Mouse (Mus musculus) adrenal gland, postnatal 10 days (tissue): Measurements from ENCODE around the gene Taf5l. TPM values are rescaled to one million over a fixed set of nuclear protein-coding genes. Genes with fewer than 3 reads are reported as not detected.
"Not testable (repeated sequence)": the region's sequence is repeated elsewhere in the genome, so short reads cannot be mapped to it uniquely, and the experiment has no call there.

Experiments used
- DNase-seq: peaks from one replicate; pipeline ENCODE4 v3.0.0; 2021; ENCODE audit warnings: mixed read lengths
- total RNA-seq, 2 experiments: library from RNA; stranded (reverse); gene quantifications; 2 replicates each; pipeline ENCODE4 v1.2.3; 2021

Taf5l gene
- total RNA-seq, 2 experiments from 2014 or later: 26.5 to 26.8 TPM

- DNase-seq: not testable (repeated sequence)
Observed at GRCm38 (mm10) chr8:124014299-124014698, 6.9 kb downstream of the Taf5l start.

- no peak for DNase-seq
Observed at GRCm38 (mm10) chr8:124011989-124012586, 9.1 kb downstream of the Taf5l start.

DNA sequence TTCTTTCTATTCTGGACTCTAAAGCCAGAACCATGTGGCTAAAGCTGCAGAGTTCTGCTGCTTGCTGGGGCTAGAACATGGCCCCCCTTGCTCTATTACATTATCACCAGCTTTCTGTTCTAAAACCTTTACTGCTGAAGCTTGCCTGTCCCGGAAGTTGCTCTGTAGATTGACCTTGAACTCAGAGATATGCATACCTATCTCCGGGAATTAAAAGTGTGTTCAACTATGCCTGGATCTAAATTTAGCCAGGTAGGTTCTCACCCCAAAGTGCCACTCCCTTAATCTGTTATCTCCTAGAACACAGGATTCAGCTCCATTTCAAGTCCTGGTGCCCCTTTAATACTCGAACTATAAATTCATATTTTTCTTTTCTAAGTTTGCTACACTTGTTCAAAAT is 9.6 kb downstream of the Taf5l start:
- no peak for DNase-seq

- no peak for DNase-seq
Observed at GRCm38 (mm10) chr8:124007829-124008228, 13.4 kb downstream of the Taf5l start.

- no peak for DNase-seq
Observed at GRCm38 (mm10) chr8:124002546-124003108, 18.6 kb downstream of the Taf5l start.

GRCm38 (mm10) chr8:123999568-123999967 is 21.6 kb downstream of the Taf5l start:
- DNase-seq: peak; percentile 55

GRCm38 (mm10) chr8:123993997-123994396 is 27.2 kb downstream of the Taf5l start:
- DNase-seq: no peak

DNA sequence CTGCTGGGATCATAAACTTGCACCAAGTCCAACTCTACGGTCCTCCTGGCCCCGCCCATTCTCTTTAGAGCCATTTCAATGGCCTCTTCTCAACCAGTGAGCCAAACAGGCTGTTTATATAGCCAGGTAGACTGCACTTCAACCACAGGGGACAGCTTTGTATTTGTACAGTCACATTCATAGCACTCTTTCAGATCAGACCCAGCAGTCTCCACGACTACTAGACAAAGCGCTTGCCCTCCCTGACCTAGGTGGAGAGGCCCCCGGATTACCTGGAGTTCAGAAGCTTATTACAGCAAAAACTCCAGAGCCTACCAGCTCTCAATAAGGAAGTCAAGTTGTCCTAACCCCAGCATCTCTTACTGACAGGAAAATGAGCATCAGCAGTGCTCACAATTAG is 27.6 kb downstream of the Taf5l start:
- DNase-seq: no peak

DNA sequence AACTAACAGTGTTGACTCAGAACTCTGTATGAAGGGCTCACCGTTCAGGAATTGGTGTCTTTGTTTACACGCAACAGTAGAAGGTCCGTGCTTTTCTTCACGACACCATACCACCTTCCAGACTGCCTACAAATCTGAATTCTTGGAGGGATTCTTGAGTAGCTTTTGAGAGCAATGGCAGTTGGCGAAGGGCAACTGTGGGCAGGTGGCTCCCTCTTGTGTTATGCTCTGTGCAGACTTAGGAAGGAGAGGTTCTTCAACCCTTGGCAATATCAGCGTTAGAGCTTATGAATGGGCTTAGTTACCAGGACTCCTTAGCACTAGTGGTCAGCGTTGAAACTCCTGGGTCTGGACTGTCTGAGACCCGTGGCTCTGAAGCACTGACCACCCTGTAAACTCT is 28.6 kb downstream of the Taf5l start:
- DNase-seq: no peak

DNA sequence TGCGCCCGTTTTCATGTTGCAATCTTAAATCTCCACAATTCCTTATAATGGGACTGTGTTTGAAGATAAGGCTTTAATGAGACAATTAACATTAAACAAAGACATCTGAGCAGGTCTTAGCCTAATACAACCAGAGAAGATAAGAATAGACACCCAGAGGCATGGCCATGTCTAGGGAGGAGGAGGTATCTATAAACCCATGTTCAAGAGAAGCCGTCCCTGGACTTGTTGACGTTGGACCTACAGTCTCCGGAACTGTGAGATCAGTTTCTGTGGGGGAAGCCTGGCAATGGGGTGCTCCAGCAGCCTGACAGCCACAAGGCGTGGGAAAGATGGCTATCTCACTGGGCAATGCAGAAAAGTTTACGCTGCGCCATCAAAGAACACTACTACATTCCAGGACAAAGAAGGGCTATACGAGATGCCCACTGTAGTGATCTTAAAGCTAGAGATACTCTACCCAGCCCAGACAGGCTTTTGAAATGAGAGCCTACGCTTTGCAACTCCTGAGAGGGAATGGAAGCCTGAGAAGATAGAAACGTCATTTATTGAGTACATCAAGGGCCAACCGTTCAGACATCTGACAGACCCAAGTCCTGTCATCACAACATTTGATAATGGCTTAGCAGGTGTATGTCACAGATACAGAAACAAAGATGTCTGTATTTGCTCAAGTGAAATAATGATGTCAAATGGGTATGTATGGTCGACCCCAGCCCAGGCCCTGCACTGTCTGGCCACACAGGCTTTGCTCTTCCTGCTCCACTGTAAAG is 30.7 kb downstream of the Taf5l start:
- no peak for DNase-seq

GRCm38 (mm10) chr8:123989128-123989527 is 32.1 kb downstream of the Taf5l start:
- DNase-seq: no peak

DNA sequence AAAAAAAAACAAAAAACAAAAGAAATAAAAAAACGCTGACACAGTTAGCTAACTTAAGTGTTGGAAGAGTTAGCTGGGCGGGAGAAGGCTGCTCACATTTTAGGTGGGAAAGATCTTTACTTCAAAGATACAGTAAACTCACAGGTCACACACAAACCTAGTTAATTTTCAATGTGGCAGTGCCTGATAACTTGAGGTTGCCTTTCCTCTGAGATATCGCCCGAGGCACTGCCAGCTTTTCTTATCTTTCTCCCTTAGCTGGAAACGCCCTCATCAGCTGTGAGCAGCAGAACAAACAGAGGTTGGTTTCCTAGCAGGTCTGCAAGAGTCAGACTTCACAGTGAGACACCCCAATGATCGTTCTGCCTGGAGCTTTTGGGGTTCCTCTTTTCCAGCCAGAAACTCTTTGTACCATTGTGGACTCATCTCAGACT is 32.6 kb downstream of the Taf5l start:
- no peak for DNase-seq

DNA sequence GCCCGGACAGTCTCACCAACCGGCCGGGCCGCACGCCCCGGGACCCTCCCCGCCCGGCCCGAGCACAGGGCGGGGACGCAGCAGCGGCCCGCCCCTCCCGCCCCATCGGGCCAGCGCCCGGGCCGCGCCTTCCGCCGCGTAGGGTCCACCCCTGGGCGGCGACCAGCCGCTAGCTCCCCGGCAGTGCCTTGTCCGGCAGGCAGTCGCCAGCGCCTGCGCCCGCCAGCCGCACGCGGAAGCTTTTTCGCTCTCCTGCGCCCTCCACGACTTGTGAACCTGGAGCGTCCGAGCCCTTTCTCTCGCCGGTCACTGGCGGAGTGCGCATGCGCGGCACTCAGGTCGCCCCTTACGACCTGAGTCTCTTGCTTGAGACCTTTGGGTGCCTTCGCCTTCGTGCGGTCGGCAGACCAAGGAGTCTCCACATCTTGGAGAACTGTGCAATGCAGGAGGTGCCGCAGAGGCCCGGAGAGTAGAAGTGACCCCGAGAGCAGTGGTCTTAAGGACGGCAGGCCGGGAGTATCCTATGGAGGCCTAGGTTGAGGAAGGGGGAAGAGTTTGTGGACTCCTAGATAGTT is 38.3 kb downstream of the Taf5l start, which contains the start of gene Abcb10:
Abcb10 (minus strand) TSS at position 297 of the 575 bp plus-strand sequence.
- peak; percentile 95 for DNase-seq

DNA sequence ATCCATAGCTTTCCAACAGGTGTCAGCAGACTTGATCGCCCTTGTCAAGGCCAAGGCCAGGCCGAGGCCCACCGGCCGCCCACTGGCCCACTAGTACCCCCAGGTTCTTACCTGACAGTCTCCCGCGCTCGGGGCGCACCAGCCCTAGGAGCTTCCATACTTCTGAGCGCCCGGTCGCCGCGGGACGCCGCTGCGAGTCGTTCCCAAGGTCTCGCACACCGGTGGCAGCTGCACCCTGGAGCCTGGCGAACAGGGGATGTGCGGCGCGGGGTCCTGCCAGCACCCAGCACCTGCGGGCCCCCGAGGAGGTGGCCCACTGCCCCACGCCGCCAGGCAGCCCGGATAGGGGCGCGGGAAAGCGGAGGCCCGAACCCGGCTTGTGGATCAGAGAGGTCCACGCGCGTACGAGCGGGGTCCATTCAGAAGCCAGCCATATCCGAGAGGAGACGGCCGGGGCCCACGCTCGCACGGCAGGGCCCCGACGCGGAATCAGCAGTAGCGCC is 38.9 kb downstream of the Taf5l start:
- DNase-seq: peak; percentile 35

- peak; percentile 22 for DNase-seq
Observed at GRCm38 (mm10) chr8:123981674-123982073, 39.5 kb downstream of the Taf5l start.

DNA sequence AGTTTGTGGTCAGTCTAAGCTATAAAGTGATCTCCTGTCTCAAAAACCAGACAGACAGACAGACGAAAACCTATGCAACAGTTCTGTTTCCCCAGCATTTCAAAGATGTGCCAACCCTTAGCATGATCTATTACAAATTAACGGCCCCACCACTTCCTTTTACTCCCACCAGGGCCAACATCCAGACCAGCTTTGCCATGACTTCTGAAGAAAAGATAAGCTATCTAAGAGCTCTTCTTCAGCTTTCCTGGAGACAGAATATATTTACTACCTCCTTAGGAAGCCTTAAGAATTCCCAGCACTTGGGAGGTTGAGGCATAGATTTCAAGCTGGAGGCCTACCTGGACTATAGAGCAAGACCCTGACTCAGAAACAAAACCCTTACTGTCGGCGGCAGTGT is 41.0 kb downstream of the Taf5l start:
- DNase-seq: no peak

GRCm38 (mm10) chr8:123978926-123979325 is 42.3 kb downstream of the Taf5l start:
- no peak for DNase-seq

GRCm38 (mm10) chr8:123978166-123978838 is 42.9 kb downstream of the Taf5l start:
- DNase-seq: peak; percentile 56

- no peak for DNase-seq
Observed at GRCm38 (mm10) chr8:123977499-123977898, 43.7 kb downstream of the Taf5l start.

- DNase-seq: no peak
Observed at GRCm38 (mm10) chr8:123973495-123973894, 47.7 kb downstream of the Taf5l start.

DNA sequence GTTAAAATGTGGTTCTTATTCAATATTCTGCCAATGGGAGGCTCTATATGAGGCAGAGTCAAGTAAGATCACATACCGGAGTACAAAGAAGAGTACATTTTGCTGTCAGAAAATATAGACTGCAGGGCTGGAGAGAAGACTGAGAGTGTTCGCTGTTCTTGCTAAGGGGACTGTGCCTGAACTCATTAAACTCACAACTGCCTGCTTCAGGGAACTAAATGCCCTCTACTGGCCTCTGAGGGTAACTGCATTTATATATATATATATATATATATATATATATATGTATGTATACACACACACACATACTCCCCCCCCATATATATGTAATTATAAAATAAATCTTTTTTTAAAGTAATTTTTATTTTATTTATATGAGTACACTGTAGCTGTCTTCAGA is 54.3 kb downstream of the Taf5l start:
- DNase-seq: no peak

DNA sequence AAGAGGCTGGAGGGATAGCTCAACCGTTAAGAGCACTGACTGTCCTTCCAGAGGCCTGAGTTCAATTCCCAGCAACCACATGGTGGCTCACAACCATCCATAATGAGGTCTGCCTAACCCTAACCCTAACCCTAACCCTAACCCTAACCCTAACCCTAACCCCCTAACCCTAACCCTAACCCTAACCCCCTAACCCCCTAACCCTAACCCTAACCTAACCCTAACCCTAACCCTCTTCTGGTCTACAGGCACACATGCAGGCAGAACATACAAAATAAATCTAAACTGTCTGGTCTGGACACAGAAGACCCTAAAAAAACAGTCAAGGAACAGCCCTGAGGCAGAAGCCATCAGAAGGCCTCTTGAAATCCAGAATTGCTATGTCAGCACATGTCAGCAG is 59.8 kb downstream of the Taf5l start:
- no peak for DNase-seq
